Mouse (Mus musculus): ENCODE results near the gene Gm21149. TPM values are rescaled to one million over a fixed set of nuclear protein-coding genes. Genes with fewer than 3 reads are reported as not detected.
"Not testable (repeated sequence)": the region's sequence is repeated elsewhere in the genome, so short reads cannot be mapped to it uniquely, and the experiment has no call there.

Gm21149 gene
- total RNA-seq, 2 experiments from 2014 or later = not detected

- not testable (repeated sequence) for ATAC-seq (replicated peaks; ENCODE audit: low FRiP score, poor library complexity, severe bottlenecking)
Observed at GRCm38 (mm10) chr5:15466218-15466617, 10.1 kb downstream of the Gm21149 start.

GRCm38 (mm10) chr5:15463561-15463960, 12.8 kb downstream of the Gm21149 start:
- not testable (repeated sequence) for ATAC-seq (replicated peaks; ENCODE audit: low FRiP score, poor library complexity, severe bottlenecking)

GRCm38 (mm10) chr5:15461613-15462012, 14.7 kb downstream of the Gm21149 start:
- not testable (repeated sequence) for ATAC-seq (replicated peaks; ENCODE audit: low FRiP score, poor library complexity, severe bottlenecking)

GRCm38 (mm10) chr5:15457865-15458571, 18.3 kb downstream of the Gm21149 start:
- ATAC-seq (replicated peaks; ENCODE audit: low FRiP score, poor library complexity, severe bottlenecking) = not testable (repeated sequence)

Other genes starting within 250 kb of the Gm21149 start
- gene Gm21190, start 52.7 kb upstream of the Gm21149 start, total RNA-seq (2015; ENCODE audit: low replicate concordance) = not detected in 2 replicates
- gene Gm21190, start 52.7 kb upstream of the Gm21149 start, total RNA-seq (2017; ENCODE audit: low replicate concordance) = not detected in 2 replicates
- not detected in 2 replicates for gene Gm21083, start 100.8 kb upstream of the Gm21149 start, total RNA-seq (2015; ENCODE audit: low replicate concordance)
- gene Gm21083, start 100.8 kb upstream of the Gm21149 start, total RNA-seq (2017; ENCODE audit: low replicate concordance) = not detected in 2 replicates
- not detected in 2 replicates for gene Speer4d, start 142.5 kb upstream of the Gm21149 start, total RNA-seq (2015; ENCODE audit: low replicate concordance)
- not detected in 2 replicates for gene Speer4d, start 142.5 kb upstream of the Gm21149 start, total RNA-seq (2017; ENCODE audit: low replicate concordance)
- not detected in 2 replicates for gene 4930572O03Rik, start 180.5 kb upstream of the Gm21149 start, total RNA-seq (2015; ENCODE audit: low replicate concordance)
- gene 4930572O03Rik, start 180.5 kb upstream of the Gm21149 start, total RNA-seq (2017; ENCODE audit: low replicate concordance) = not detected in 2 replicates
- not detected in 2 replicates for gene Speer4c, start 237.7 kb upstream of the Gm21149 start, total RNA-seq (2015; ENCODE audit: low replicate concordance)
- not detected in 2 replicates for gene Speer4c, start 237.7 kb upstream of the Gm21149 start, total RNA-seq (2017; ENCODE audit: low replicate concordance)